Mouse (Mus musculus) layer of hippocampus, adult 2 months (tissue): Measurements from ENCODE around the gene Dcun1d3. TPM values are rescaled to one million over a fixed set of nuclear protein-coding genes. Genes with fewer than 3 reads are reported as not detected.

Source experiments
- DNase-seq, 2 experiments: peaks; one replicate each; pipeline ENCODE4 v3.0.0; 2022; ENCODE audit warnings: low spot score in 2 of 2
- H3K27ac ChIP-seq: fragments of 200-600 bp; 2 replicates; pipeline ENCODE4 v1.8.1; 2022
- H3K4me3 ChIP-seq: fragments of 200-600 bp; 2 replicates; pipeline ENCODE4 v1.8.1; 2022; ENCODE audit warnings: mild to moderate bottlenecking
- CTCF ChIP-seq: fragments of 200-600 bp; conservative IDR thresholded peaks from 2 replicates; pipeline ENCODE4 v1.8.1; 2022; ENCODE audit warnings: antibody characterized with exemption, mild to moderate bottlenecking, moderate library complexity
- total RNA-seq, 2 experiments: library from RNA; stranded (reverse); gene quantifications; 2 replicates each; pipeline ENCODE4 v1.2.3; 2021

Gene Dcun1d3
- total RNA-seq, 2 experiments from 2014 or later = 22.3 TPM

GRCm38 (mm10) chr7:119841820-119842449 is 54.2 kb downstream of the Dcun1d3 start:
- no peak overlapping the region for H3K27ac ChIP-seq
- TF ChIP-seq CTCF = no peak
- H3K4me3 ChIP-seq = no peak overlapping the region
- no peak for DNase-seq

DNA sequence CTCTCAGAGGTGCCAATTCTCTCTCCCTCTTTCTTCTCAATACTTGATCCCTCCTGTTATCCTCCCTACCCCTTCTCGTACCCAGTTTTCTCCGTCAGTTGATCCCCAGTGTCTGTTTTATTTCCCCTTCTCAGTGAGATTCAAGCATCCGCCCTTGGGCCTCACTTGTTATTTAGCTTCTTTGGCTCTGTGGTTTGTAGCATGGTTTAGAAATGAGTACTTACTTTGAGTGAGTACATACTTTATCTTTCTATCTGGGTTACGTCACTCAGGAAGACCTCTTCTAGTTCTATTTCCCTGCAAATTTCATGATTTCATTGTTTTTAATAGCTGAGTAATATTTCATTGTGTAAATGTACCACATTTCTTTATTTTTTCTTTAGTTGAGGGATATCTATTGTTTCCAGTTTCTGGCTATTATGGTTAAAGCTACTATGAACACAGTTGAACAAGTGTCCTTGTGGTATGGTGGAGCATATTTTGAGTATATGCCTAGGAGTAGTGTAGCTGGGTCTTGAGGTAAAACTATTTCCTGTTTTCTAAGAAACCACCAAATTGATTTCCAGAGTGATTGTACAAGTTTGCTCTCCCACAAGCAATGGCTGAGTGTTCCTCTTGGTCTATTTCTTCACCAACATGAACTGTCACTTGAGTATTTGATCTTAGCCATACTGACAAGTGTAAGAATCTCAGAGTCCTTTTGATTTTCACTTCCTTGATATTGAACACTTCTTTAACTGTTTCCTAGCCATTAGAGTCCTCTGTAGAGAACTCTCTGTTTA is 59.9 kb downstream of the Dcun1d3 start:
- no peak overlapping the region for H3K4me3 ChIP-seq
- no peak for DNase-seq
- no peak for TF ChIP-seq CTCF
- no peak overlapping the region for H3K27ac ChIP-seq

DNA sequence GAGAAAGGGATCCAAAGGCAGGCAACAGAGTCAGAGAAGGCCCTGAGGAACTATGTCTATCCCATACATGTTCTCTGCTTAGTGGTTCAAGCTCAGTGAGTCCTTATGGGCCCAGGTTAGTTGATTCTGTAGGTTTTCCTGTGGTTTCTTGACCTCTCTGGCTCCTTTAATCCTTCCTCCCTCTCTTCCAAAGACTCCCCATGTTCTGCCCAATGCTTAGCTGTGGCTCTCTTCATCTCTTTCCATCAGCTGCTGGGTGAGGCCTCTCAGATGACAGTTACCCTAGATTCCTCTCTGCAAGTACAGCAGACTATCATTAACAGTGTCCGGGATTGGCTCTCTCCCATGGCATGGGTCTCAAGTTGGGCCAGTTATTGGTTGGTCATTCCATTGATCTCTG is 60.7 kb downstream of the Dcun1d3 start:
- Histone ChIP-seq H3K27ac (no peak overlapping the region), H3K4me3 (no peak overlapping the region)
- no peak for DNase-seq
- TF ChIP-seq CTCF = no peak

GRCm38 (mm10) chr7:119808723-119809122 is 87.4 kb downstream of the Dcun1d3 start:
- Histone ChIP-seq H3K4me3 (no peak overlapping the region), H3K27ac (no peak overlapping the region)
- no peak for DNase-seq
- no peak for TF ChIP-seq CTCF

DNA sequence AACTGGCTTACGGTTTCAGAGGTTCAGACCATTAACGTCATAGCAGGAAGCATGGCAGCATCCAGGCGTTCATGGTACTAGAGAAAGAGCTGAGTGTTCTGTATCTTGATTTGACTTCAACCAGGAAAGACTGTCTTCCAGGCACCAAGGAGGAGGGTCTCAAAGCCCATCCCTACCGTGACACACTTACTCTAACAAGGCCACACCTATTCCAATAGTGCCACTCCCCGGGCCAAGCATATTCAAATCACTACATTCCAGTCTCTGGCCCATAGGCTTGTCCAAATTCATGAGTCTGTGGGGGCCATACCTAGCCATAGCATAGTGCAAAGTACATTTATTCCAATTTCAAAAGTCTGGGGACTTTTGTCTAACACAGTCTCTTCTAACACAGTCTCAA is 88.7 kb downstream of the Dcun1d3 start:
- DNase-seq = no peak
- H3K4me3 ChIP-seq = no peak overlapping the region
- no peak for TF ChIP-seq CTCF
- H3K27ac ChIP-seq = no peak overlapping the region

Other genes starting within 250 kb of the Dcun1d3 start
- gene Acsm4, start 206.3 kb downstream of the Dcun1d3 start, total RNA-seq = not detected
- 10 to 100 TPM; 44.9 to 49.2 TPM for gene Thumpd1, start 175.5 kb downstream of the Dcun1d3 start, total RNA-seq
- under 1 TPM in 1 of 2 experiments, not detected in 1; 0.12 TPM for gene Acsm3, start 135.4 kb downstream of the Dcun1d3 start, total RNA-seq
- gene Rexo5, start 102.3 kb downstream of the Dcun1d3 start, total RNA-seq = 1 to 10 TPM; 1.7 to 2.2 TPM
- gene Eri2, start 102.2 kb downstream of the Dcun1d3 start, total RNA-seq = 1 to 10 TPM; 9.0 to 9.3 TPM
- gene Lyrm1, start 437 bp downstream of the Dcun1d3 start, total RNA-seq = 10 to 100 TPM in 1 of 2 experiments, 1 to 10 TPM in 1; 9.8 to 10.8 TPM
- under 1 TPM; 0.12 to 0.59 TPM for gene Dnah3, start 199.0 kb upstream of the Dcun1d3 start, total RNA-seq
- 10 to 100 TPM; 11.3 to 11.7 TPM for gene Tmem159, start 206.1 kb upstream of the Dcun1d3 start, total RNA-seq
- gene Zp2, start 249.0 kb upstream of the Dcun1d3 start, total RNA-seq = under 1 TPM; 0.20 to 0.37 TPM